Mouse (Mus musculus): ENCODE results near the gene Cbx8. TPM values are rescaled to one million over a fixed set of nuclear protein-coding genes. Genes with fewer than 3 reads are reported as not detected.

Gene Cbx8
- polyA plus RNA-seq, 1 experiment, result 9.5 TPM

DNA sequence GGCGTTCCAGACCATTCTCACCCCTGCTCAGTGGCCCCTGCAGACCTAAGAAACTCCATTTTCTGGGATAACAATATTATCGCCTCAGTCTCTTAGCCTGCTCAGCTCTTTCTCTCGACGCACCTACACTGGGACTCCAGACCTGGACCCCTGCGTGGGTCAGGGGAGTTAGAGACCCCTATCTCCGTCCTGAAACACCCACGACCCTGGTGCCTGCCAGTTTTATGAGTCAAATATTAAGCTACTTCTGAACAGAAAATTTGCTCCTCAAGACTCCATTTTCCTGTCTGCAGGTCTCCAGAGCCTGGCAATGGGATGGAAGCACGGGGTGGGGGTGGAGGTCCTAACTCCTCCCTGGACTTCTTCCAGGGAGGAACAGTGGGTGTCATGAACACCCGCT, 16.5 kb upstream of the Cbx8 start:
- Histone ChIP-seq H3K4me3 (ENCODE audit: insufficient read depth, low read length) (peak overlapping the region; percentile 71), H3K4me1 (ENCODE audit: control insufficient read depth, insufficient read depth, low read length) (peaks cover 15% of the 10 kb centered on the region), H3K27ac (ENCODE audit: insufficient read depth, low read depth, low read length) (no peak overlapping the region)
- TF ChIP-seq CTCF (IDR thresholded peaks at IDR 0.05; ENCODE audit: low read depth, low read length), result no peak
- no peak for TF ChIP-seq POLR2A (IDR thresholded peaks at IDR 0.05; ENCODE audit: borderline replicate concordance, low read depth, low read length)

- Histone ChIP-seq H3K4me3 (ENCODE audit: insufficient read depth, low read length) (peak overlapping the region; percentile 71), H3K4me1 (ENCODE audit: control insufficient read depth, insufficient read depth, low read length) (peaks cover 15% of the 10 kb centered on the region), H3K27ac (ENCODE audit: insufficient read depth, low read depth, low read length) (no peak overlapping the region)
- TF ChIP-seq CTCF (IDR thresholded peaks at IDR 0.05; ENCODE audit: low read depth, low read length) (no peak), POLR2A (IDR thresholded peaks at IDR 0.05; ENCODE audit: borderline replicate concordance, low read depth, low read length) (no peak)
Observed at GRCm38 (mm10) chr11:119056301-119057211, 15.8 kb upstream of the Cbx8 start.

DNA sequence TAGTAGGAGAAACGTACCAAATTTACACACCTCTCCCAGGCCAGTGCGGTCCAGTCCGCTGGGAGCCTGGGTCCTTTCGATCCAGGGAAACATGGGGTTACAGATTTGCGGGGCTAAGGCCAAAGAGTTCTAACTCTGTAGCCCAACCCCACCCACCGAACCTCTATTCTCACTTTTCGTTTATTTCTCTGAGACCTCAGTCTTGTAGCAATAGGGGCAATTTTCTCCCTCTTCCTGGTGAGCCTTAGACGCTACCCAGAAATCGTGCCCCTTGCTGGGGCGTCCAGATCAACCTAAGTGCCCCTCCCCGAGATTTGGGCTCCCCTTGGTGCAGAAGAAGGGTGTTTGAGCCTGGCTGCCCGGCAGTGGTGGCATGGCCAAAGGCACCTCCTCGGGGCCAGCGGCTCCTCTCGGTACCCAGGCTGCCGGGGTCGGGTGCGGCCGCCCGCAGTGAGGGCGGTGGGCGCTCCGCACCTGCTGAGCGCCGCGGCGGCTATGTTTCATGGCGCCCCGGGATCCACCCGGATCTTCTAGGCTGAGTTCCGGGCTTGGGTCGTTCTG, 14.9 kb upstream of the Cbx8 start:
- H3K4me3 ChIP-seq (ENCODE audit: insufficient read depth, low read length), result peak overlapping the region; percentile 27; the same call in 1 of the 2 replicates
- H3K27ac ChIP-seq (ENCODE audit: insufficient read depth, low read depth, low read length), result no peak overlapping the region
- TF ChIP-seq POLR2A (IDR thresholded peaks at IDR 0.05; ENCODE audit: borderline replicate concordance, low read depth, low read length) (no peak), CTCF (IDR thresholded peaks at IDR 0.05; ENCODE audit: low read depth, low read length) (no peak)
- peaks cover 15% of the 10 kb centered on the region for H3K4me1 ChIP-seq (ENCODE audit: control insufficient read depth, insufficient read depth, low read length)

- TF ChIP-seq CTCF (IDR thresholded peaks at IDR 0.05; ENCODE audit: low read depth, low read length) (peak; percentile 41), POLR2A (IDR thresholded peaks at IDR 0.05; ENCODE audit: borderline replicate concordance, low read depth, low read length) (no peak)
- no peak overlapping the region for H3K27ac ChIP-seq (ENCODE audit: insufficient read depth, low read depth, low read length)
- H3K4me3 ChIP-seq (ENCODE audit: insufficient read depth, low read length), result no peak overlapping the region
- peaks cover 18% of the 10 kb centered on the region for H3K4me1 ChIP-seq (ENCODE audit: control insufficient read depth, insufficient read depth, low read length)
Observed at GRCm38 (mm10) chr11:119054351-119055345, 13.9 kb upstream of the Cbx8 start.

DNA sequence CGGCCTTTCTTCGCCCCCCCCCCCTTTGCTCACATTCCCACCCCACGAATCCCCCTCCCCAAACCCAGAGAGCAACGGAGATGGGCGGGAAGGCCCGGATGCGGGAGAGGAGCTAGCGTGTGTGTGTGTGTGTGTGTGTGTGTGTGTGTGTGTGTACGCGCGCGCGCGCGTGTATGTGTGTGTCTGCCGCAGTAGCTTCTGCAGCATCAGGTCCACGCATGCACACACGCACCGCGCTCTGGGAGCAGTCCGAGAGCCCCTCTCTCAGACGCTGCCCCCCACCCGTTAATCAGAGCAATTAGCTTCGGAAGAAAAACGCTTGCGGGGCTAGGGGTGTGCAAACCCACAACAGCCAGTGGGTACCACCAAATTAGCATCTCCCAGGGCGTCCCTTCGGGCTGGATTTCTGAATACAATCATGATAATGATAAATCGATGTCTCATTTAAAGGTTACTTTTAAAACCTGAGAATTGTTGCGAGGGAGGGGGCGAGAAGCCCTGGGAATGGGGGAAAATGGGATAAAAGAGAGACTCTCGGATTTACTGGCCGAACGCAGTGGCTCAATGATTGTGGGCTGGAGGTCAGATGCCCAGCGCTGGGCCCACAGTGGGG, 13.1 kb upstream of the Cbx8 start:
- TF ChIP-seq CTCF (IDR thresholded peaks at IDR 0.05; ENCODE audit: low read depth, low read length) (no peak), POLR2A (IDR thresholded peaks at IDR 0.05; ENCODE audit: borderline replicate concordance, low read depth, low read length) (no peak)
- Histone ChIP-seq H3K27ac (ENCODE audit: insufficient read depth, low read depth, low read length) (no peak overlapping the region), H3K4me1 (ENCODE audit: control insufficient read depth, insufficient read depth, low read length) (peaks cover 18% of the 10 kb centered on the region), H3K4me3 (ENCODE audit: insufficient read depth, low read length) (no peak overlapping the region)

DNA sequence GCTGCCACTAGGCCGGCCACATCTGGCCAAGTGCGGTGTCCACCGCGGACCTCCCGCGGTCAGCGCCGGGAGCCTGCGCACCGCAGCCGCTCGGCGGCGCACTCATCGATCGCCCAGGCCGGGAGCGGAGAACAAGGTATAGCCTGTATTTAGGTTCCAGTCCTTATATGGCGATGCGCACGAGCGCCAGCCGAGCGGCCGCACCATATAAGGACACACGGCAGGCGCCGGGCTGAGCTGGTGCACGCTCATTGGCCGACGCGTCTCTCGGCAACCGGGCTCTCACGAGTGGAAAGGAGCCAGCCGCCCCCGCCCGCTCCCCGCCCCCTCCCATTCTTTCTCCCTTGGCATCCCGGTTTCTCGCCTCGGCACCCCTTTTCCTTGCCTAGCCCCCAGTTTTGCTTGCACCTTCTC, 12.5 kb upstream of the Cbx8 start:
- TF ChIP-seq CTCF (IDR thresholded peaks at IDR 0.05; ENCODE audit: low read depth, low read length), result no peak
- no peak for TF ChIP-seq POLR2A (IDR thresholded peaks at IDR 0.05; ENCODE audit: borderline replicate concordance, low read depth, low read length)
- Histone ChIP-seq H3K27ac (ENCODE audit: insufficient read depth, low read depth, low read length) (no peak overlapping the region), H3K4me3 (ENCODE audit: insufficient read depth, low read length) (no peak overlapping the region), H3K4me1 (ENCODE audit: control insufficient read depth, insufficient read depth, low read length) (peaks cover 13% of the 10 kb centered on the region)

- H3K4me3 ChIP-seq (ENCODE audit: insufficient read depth, low read length), result no peak overlapping the region
Observed at GRCm38 (mm10) chr11:119052661-119053256, 12.0 kb upstream of the Cbx8 start.

DNA sequence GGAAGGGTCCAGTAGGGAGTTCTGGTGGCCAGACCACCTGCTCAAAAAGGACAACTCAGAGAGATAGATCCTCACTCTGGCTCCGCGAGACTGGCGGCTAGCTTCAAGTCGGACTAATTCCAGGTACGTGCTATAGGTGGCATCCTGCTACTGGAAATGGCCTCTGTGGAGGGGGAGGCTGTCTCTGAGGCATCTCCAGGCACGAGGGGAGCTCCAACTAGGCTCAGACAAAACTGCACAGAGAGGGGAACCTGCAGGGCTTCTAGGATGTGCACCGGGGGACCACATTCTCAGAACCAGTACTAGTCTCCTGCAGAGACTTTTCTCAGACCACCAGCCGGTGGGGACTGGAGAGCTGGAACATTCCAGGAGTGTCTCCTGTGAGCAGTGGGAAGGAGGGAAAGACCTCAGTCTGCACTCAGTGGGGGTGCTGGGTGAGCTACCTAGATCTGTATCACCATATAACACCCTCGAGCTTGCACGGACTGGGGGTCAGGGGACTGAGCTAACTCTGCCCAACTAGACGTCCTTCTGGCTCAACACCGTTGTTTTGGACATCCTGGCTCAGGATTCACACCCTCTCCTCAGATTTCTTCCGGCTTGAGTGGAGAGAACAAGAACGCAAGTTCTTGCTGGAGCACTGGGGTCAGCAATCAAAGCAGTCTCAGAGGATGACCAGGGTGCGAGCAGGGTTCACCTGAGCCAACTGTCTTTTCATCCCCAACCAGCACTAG, 11.3 kb upstream of the Cbx8 start:
- H3K4me1 ChIP-seq (ENCODE audit: control insufficient read depth, insufficient read depth, low read length), result peaks cover 3% of the 10 kb centered on the region
- H3K27ac ChIP-seq (ENCODE audit: insufficient read depth, low read depth, low read length), result no peak overlapping the region
- H3K4me3 ChIP-seq (ENCODE audit: insufficient read depth, low read length), result no peak overlapping the region
- no peak for TF ChIP-seq CTCF (IDR thresholded peaks at IDR 0.05; ENCODE audit: low read depth, low read length)
- no peak for TF ChIP-seq POLR2A (IDR thresholded peaks at IDR 0.05; ENCODE audit: borderline replicate concordance, low read depth, low read length)

More at GRCm38 (mm10) chr11:119052661-119053256, 12.0 kb upstream of the Cbx8 start:
- Histone ChIP-seq H3K4me1 (ENCODE audit: control insufficient read depth, insufficient read depth, low read length) (peaks cover 9% of the 10 kb centered on the region), H3K27ac (ENCODE audit: insufficient read depth, low read depth, low read length) (no peak overlapping the region)
- TF ChIP-seq POLR2A (IDR thresholded peaks at IDR 0.05; ENCODE audit: borderline replicate concordance, low read depth, low read length) (no peak), CTCF (IDR thresholded peaks at IDR 0.05; ENCODE audit: low read depth, low read length) (no peak)

All from bone marrow macrophage, adult 2 months (primary cell).